Mouse (Mus musculus): ENCODE measurements around the gene Mllt1.

- TF ChIP-seq CTCF (IDR thresholded peaks at IDR 0.05; ENCODE audit: insufficient read depth, low read length), result no peak
- no peak for TF ChIP-seq POLR2A (IDR thresholded peaks at IDR 0.05; ENCODE audit: borderline replicate concordance, extremely low read depth, low read depth, low read length)
Measured at GRCm38 (mm10) chr17:56906166-56906565, 29.0 kb downstream of the Mllt1 start.

All from lung, adult 2 months (tissue).